Mouse (Mus musculus) embryonic facial prominence, embryonic 13.5 days (tissue): ENCODE data around the gene B4gat1. TPM values are rescaled to one million over a fixed set of nuclear protein-coding genes. Genes with fewer than 3 reads are reported as not detected.

Source experiments
- ATAC-seq: fragments of 200-750 bp; cut with Nextera tagmentation; 2 replicates; pipeline ENCODE4 v1.8.0; 2017; ENCODE audit warnings: low read depth; ENCODE audit not compliant: insufficient number of reproducible peaks, insufficient read depth, low FRiP score, low TSS enrichment
- H3K27ac ChIP-seq: fragments of 300-500 bp; sonication (generic); 2 replicates; pipeline ENCODE4 v1.5.1; 2015; ENCODE audit warnings: moderate library complexity, mild to moderate bottlenecking, inconsistent platforms
- H3K27me3 ChIP-seq: fragments of 300-500 bp; sonication (generic); 2 replicates; pipeline ENCODE4 v1.6.1; 2015; ENCODE audit warnings: mild to moderate bottlenecking, inconsistent platforms
- H3K36me3 ChIP-seq: fragments of 300-500 bp; sonication (generic); 2 replicates; pipeline ENCODE4 v1.6.1; 2015; ENCODE audit warnings: mild to moderate bottlenecking, inconsistent platforms
- H3K4me1 ChIP-seq: fragments of 300-500 bp; sonication (generic); 2 replicates; pipeline ENCODE4 v1.6.1; 2015; ENCODE audit warnings: inconsistent platforms
- H3K4me2 ChIP-seq: fragments of 300-500 bp; sonication (generic); 2 replicates; pipeline ENCODE4 v1.6.1; 2015; ENCODE audit warnings: moderate library complexity, mild to moderate bottlenecking, inconsistent platforms
- H3K4me3 ChIP-seq: fragments of 300-500 bp; sonication (generic); 2 replicates; pipeline ENCODE4 v1.5.1; 2015; ENCODE audit warnings: mild to moderate bottlenecking, inconsistent platforms
- H3K9ac ChIP-seq: fragments of 300-500 bp; sonication (generic); 2 replicates; pipeline ENCODE4 v1.6.1; 2015; ENCODE audit warnings: mild to moderate bottlenecking, inconsistent platforms
- H3K9me3 ChIP-seq: fragments of 300-500 bp; sonication (generic); 2 replicates; pipeline ENCODE4 v1.6.1; 2016; ENCODE audit warnings: inconsistent platforms
- WGBS: fragments of 180-500 bp; shearing (Covaris S2); methylation state at CpG from one replicate; pipeline ENCODE4 v1.1.7; 2015; ENCODE audit warnings: mixed read lengths; 5-methylcytosine and 5-hydroxymethylcytosine counted together
- polyA plus RNA-seq: library from polyadenylated mRNA; unstranded; fragments of >200 nt; fragmentation: Nextera tagmentation; extraction: Ambion mirVana; gene quantifications from 2 replicates; pipeline ENCODE4 v1.2.1, GENCODE M21; 2015

Gene B4gat1
- polyA plus RNA-seq, 1 experiment from 2014 or later: 49.5 TPM

GRCm38 (mm10) chr19:5004925-5005324 is 33.7 kb upstream of the B4gat1 start:
- Histone ChIP-seq H3K4me1 (peaks cover 14% of the 10 kb centered on the region), H3K9me3 (no peaks in the 10 kb centered on the region), H3K27ac (no peak overlapping the region), H3K4me3 (no peak overlapping the region), H3K9ac (no peak overlapping the region), H3K27me3 (peaks cover 4% of the 10 kb centered on the region; the same call in 1 of the 2 replicates), H3K4me2 (no peak overlapping the region), H3K36me3 (no peaks in the 10 kb centered on the region)
- 67% methylated on average over 4 of the region's 4 CpGs for WGBS
- no peak for ATAC-seq

DNA sequence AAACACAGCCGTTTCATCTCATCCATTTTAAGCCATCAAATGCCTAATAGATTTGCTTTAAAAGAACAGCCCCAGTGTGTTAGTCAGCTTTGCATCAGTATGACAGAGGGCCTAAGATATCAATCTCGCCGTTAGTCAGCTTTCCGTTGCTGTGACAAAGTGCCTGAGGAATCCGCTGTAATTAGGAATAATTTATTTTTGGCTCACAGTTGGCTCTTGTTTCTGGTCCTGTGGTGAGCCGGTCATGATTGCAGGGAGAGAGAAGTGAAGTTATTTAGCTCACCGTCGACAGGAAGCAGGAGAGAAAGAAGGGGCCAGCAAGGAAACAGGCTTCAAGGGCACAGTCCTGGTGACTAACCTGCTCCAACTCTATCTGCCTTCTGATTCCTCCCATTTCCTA is 25.5 kb upstream of the B4gat1 start:
- ATAC-seq: no peak
- Histone ChIP-seq H3K9ac (no peak overlapping the region), H3K4me2 (no peak overlapping the region), H3K36me3 (no peaks in the 10 kb centered on the region), H3K4me3 (no peak overlapping the region), H3K4me1 (peaks cover 10% of the 10 kb centered on the region), H3K27me3 (no peaks in the 10 kb centered on the region), H3K9me3 (no peaks in the 10 kb centered on the region), H3K27ac (no peak overlapping the region)
- WGBS: 69% methylated on average over 8 of the region's 8 CpGs

DNA sequence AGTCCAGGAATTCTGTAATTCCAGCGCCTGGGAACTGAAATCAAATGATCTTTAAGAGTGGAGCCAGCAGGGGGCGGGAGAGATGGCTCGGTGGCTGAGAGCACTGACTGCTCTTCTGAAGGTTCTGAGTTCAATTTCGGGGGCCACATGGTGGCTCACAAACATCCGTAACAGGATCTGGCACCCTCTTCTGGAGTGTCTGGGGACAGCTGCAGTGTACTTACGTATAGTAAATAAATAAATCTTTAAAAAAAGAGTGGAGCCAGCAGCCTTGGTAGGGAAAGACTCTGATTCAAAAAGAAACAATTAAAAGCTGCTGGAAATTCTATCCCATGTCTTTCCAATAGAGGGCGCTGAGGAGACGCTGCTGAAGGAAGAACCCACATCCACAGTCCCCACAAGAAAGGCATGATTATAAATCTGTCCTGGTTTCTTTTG is 23.6 kb upstream of the B4gat1 start:
- H3K27me3 ChIP-seq: no peaks in the 10 kb centered on the region
- peaks cover 10% of the 10 kb centered on the region for H3K4me1 ChIP-seq
- H3K36me3 ChIP-seq: no peaks in the 10 kb centered on the region
- no peak overlapping the region for H3K4me2 ChIP-seq
- H3K27ac ChIP-seq: no peak overlapping the region
- WGBS: 13% methylated on average over 8 of the region's 8 CpGs
- no peak for ATAC-seq
- H3K4me3 ChIP-seq: no peak overlapping the region
- no peak overlapping the region for H3K9ac ChIP-seq
- H3K9me3 ChIP-seq: no peaks in the 10 kb centered on the region

DNA sequence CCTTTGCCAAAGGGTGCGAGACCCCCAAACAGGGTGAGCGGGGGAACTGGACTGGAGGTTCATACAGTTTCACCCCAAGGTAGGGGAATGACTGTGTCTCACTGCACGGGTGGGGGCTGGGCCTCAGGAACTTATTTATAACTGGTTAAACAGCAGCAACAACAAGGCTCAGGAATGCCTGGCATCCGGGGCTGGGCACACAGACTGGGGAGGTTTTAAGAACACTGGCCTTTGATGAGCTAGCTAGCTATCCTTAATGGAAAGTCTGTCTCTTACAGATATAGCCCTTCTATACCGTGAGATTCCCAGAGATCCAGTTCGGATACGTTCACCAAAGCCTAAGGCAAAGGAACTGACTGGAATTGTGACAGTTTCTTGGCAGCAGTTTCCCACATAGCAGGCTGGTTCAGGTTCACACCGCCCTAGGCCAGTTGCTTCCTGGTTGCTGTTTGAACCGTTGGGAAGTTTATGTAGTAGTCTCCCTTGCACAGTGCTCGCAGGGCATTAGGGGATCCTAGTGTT is 22.3 kb upstream of the B4gat1 start:
- Histone ChIP-seq H3K36me3 (no peaks in the 10 kb centered on the region), H3K4me1 (peaks cover 10% of the 10 kb centered on the region), H3K4me2 (peak overlapping the region; percentile 45), H3K9ac (peak overlapping the region; percentile 36; the same call in 1 of the 2 replicates), H3K27me3 (no peaks in the 10 kb centered on the region), H3K9me3 (no peaks in the 10 kb centered on the region), H3K4me3 (no peak overlapping the region), H3K27ac (peak overlapping the region; percentile 76)
- ATAC-seq: no peak
- 30% methylated on average over 10 of the region's 10 CpGs for WGBS

DNA sequence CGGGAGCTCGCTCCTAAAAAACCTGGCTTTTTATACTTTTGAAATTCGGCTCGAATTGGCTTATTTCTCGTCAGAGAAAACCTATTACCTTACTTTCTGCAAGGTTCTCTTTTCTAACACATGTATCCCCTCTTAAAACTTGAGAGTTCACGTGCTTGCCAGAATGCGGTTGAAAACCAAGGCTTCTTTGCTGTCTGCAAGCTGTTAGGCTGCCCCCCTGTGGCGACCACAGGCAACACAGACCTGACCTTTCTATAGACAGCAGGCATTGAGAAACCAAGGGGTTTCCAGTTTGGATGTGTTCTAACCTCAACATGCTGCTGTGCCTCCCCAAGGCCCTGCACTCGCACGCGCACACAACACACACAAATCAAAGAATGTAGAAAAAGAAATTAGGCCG is 21.8 kb upstream of the B4gat1 start:
- Histone ChIP-seq H3K4me1 (peaks cover 10% of the 10 kb centered on the region), H3K9ac (0 out of 2 replicates have a peak overlapping the region, but pooled peaks have one; percentile 36), H3K27ac (peak overlapping the region; percentile 76), H3K36me3 (no peaks in the 10 kb centered on the region), H3K27me3 (no peaks in the 10 kb centered on the region), H3K9me3 (no peaks in the 10 kb centered on the region), H3K4me2 (peak overlapping the region; percentile 45), H3K4me3 (no peak overlapping the region)
- ATAC-seq: no peak
- 19% methylated on average over 12 of the region's 12 CpGs for WGBS

DNA sequence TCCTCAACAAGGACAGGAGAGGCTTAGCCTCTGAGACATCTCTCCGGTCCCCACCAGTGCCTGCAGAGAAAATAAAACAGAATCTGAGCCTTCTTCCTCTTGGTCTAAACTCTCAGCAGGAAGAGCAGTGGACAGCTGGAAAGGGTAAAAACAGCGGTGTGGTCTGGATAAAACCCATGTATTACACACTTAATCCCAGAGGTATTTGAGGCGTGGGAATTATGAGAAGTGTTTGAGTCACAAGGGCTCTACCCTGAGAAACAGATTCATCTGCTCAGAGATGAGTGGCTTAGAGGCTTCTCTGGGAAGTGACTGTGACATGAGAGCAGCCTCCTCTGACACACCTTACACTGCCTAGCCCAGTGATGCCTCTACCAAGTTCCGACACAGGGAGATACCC is 21.0 kb upstream of the B4gat1 start:
- Histone ChIP-seq H3K4me3 (no peak overlapping the region), H3K27me3 (no peaks in the 10 kb centered on the region), H3K27ac (no peak overlapping the region), H3K4me2 (no peak overlapping the region), H3K4me1 (peaks cover 10% of the 10 kb centered on the region), H3K36me3 (no peaks in the 10 kb centered on the region), H3K9ac (no peak overlapping the region), H3K9me3 (no peaks in the 10 kb centered on the region)
- ATAC-seq: no peak
- WGBS: 79% methylated on average over 4 of the region's 4 CpGs

DNA sequence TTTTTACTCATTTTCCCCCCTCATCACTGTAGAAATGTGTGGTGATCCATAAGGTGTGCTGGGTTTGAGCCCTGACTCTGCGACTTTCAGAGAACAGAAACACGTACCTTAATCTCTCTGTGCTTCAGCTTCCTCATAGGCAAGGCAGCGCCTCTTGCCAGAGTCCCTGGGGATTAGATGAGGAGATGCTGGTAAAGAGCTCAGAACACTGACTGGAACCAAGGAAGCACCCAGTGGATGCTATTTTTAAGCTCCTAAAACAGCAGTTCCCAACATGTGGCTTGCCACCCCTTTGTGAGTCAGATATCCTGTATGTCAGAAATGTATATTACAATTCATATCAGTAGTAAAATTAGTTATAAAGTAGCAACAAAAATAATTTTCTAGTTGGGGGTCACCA is 20.4 kb upstream of the B4gat1 start:
- no peaks in the 10 kb centered on the region for H3K9me3 ChIP-seq
- H3K4me3 ChIP-seq: no peak overlapping the region
- no peak overlapping the region for H3K9ac ChIP-seq
- H3K27me3 ChIP-seq: no peaks in the 10 kb centered on the region
- 85% methylated on average over 3 of the region's 3 CpGs for WGBS
- peaks cover 10% of the 10 kb centered on the region for H3K4me1 ChIP-seq
- no peaks in the 10 kb centered on the region for H3K36me3 ChIP-seq
- no peak for ATAC-seq
- H3K27ac ChIP-seq: no peak overlapping the region
- H3K4me2 ChIP-seq: no peak overlapping the region

- peaks cover 15% of the 10 kb centered on the region for H3K4me1 ChIP-seq
- no peaks in the 10 kb centered on the region for H3K9me3 ChIP-seq
- no peaks in the 10 kb centered on the region for H3K27me3 ChIP-seq
- H3K36me3 ChIP-seq: no peaks in the 10 kb centered on the region
- no peak overlapping the region for H3K27ac ChIP-seq
- no peak overlapping the region for H3K4me3 ChIP-seq
- H3K9ac ChIP-seq: no peak overlapping the region
- no peak for ATAC-seq
- no peak overlapping the region for H3K4me2 ChIP-seq
- 82% methylated on average over 2 of the region's 2 CpGs for WGBS
These were observed 17.2 kb upstream of the B4gat1 start for GRCm38 (mm10) chr19:5021416-5021815.

DNA sequence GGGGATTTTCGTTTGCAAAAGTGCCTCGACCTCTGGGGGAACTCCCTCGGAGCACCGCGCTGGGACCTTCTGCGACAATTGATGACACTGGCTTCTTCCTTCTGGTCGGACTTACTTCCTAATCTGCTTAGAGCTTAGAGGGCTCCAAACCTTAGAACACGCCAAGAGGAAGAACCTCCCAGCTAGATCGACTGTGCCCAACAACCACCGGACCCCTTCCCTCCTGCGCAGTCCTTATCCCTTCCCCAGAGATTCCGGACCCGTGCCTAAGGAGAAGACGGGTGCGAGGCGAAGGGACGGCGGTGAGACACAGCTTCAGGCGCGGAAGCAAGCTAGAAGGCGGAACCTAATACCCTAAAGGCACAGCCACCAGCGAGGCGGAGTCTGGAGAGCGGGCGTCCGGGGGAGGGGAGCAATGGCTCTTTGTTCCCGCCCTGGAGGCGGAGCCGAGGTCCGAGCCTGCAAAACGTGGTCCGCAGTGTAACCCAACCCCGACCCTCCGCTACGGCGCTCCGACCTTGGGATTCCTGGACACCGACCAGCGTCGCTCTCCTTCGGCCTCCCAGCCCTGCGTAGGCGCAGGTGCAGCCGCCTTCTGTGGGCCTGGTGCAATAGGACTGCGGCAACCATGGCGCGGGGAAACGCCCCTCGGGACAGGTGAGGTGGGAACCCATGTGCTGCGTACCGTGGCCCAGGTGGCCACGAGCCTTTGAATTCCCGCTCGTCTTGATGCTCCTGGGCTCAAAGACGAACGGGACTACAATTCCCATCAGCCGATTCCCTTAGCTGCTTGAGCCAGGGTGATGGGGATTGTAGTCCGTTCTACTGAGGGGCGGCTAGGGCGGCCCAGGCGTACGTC is 14.8 kb upstream of the B4gat1 start, which contains the start of gene Slc29a2:
Gene Slc29a2, plus strand, starts transcription at position 240 of the 859 bp plus-strand sequence.
- Histone ChIP-seq H3K4me2 (peak within 1 kb of the TSS; percentile 92), H3K27me3 (no peaks in the 10 kb centered on the region), H3K9ac (peak within 1 kb of the TSS; percentile 79), H3K4me3 (peak within 1 kb of the TSS; percentile 67), H3K4me1 (peaks cover 13% of the 10 kb centered on the region), H3K27ac (peak within 1 kb of the TSS; percentile 77), H3K9me3 (no peaks in the 10 kb centered on the region), H3K36me3 (peaks cover 17% of the 10 kb centered on the region)
- ATAC-seq: peak; percentile 87
- WGBS: under 1% methylated on average over 62 of the region's 62 CpGs

- H3K27me3 ChIP-seq: no peaks in the 10 kb centered on the region
- peaks cover 13% of the 10 kb centered on the region for H3K4me1 ChIP-seq
- no peaks in the 10 kb centered on the region for H3K9me3 ChIP-seq
- H3K27ac ChIP-seq: no peak overlapping the region
- no peak overlapping the region for H3K9ac ChIP-seq
- peaks cover 38% of the 10 kb centered on the region for H3K36me3 ChIP-seq
- H3K4me3 ChIP-seq: no peak overlapping the region
- ATAC-seq: no peak
- H3K4me2 ChIP-seq: no peak overlapping the region
- WGBS: 92% methylated on average over 8 of the region's 8 CpGs
These were observed 12.5 kb upstream of the B4gat1 start for GRCm38 (mm10) chr19:5026111-5026510.

DNA sequence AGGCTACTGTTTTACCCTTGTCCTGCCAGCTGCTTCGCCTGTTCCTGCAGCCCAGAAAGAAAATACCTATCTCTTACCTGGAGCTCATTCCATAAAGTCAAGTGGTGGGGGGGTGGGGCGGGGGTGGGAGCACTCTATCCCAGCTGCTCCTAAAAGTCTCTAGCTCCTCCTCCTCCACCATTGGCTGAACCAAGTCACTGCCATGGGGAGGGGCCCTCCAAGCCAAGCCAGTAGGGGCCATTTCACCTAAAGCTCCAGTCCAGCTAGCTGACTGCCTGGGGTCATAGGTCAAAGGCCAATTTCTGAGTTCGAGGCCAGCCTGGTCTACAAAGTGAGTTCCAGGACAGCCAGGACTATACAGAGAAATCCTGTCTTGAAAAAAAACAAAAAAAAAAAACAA is 5.9 kb upstream of the B4gat1 start:
- no peak overlapping the region for H3K4me2 ChIP-seq
- H3K9me3 ChIP-seq: no peaks in the 10 kb centered on the region
- peaks cover 6% of the 10 kb centered on the region; the same call in 1 of the 2 replicates for H3K4me1 ChIP-seq
- WGBS: 74% methylated on average over 3 of the region's 3 CpGs
- no peaks in the 10 kb centered on the region for H3K27me3 ChIP-seq
- H3K27ac ChIP-seq: no peak overlapping the region
- H3K4me3 ChIP-seq: no peak overlapping the region
- H3K9ac ChIP-seq: no peak overlapping the region
- H3K36me3 ChIP-seq: peaks cover 41% of the 10 kb centered on the region
- no peak for ATAC-seq

DNA sequence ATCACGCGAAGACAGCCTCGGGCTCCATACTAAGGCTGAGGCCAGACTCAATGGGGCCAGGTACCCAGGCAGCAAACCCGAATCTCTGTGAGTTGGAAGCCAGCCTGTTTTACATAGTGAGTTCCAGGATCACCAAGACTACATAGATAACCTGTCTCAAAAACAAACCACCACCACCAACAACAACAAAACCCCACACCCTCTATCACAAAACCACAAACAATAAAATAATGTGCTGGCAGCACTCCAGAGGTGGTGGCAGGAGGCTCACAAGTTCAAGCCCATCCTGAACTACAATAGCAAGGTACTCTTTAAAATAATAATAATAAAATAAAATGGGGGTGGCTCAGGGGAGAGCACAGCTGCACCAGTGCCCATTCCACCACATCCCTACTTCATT is 2.0 kb upstream of the B4gat1 start:
- no peak overlapping the region for H3K4me3 ChIP-seq
- 72% methylated on average over 4 of the region's 4 CpGs for WGBS

More for the DNA sequence above, 2.0 kb upstream of the B4gat1 start:
- H3K9ac ChIP-seq: 0 out of 2 replicates have a peak overlapping the region, but pooled peaks have one; percentile 2
- H3K27ac ChIP-seq: no peak overlapping the region
- no peak for ATAC-seq
- peaks cover 27% of the 10 kb centered on the region for H3K4me1 ChIP-seq
- H3K36me3 ChIP-seq: peaks cover 6% of the 10 kb centered on the region
- no peak overlapping the region for H3K4me2 ChIP-seq
- H3K9me3 ChIP-seq: no peaks in the 10 kb centered on the region
- H3K27me3 ChIP-seq: no peaks in the 10 kb centered on the region
